Mouse (Mus musculus) spleen, adult 10 weeks (tissue): ENCODE measurements around the gene Krtap13. TPM values are rescaled to one million over a fixed set of nuclear protein-coding genes. Genes with fewer than 3 reads are reported as not detected.

Experiments used
- polyA plus RNA-seq: library from polyadenylated mRNA; stranded (reverse); fragments of 350-450 nt; fragmentation: Illumina TruSeq; extraction: RNeasy Lipid Tissue Mini Kit (QIAGEN cat#74804); gene quantifications from one replicate; pipeline ENCODE4 v1.2.3, GENCODE M21; 2015; ENCODE audit warnings: low replicate concordance; ENCODE audit not compliant: insufficient read depth

Krtap13 gene
- polyA plus RNA-seq: not detected

GRCm38 (mm10) chr16:88751535-88751934, at the start of gene Krtap13:
TSS of gene Krtap13 (minus strand) at chr16:88751635.

GRCm38 (mm10) chr16:88777596-88777995, 26.2 kb upstream of the Krtap13 start, which contains the start of gene Gm5965:
TSS of gene Gm5965 (plus strand) at chr16:88777896.

GRCm38 (mm10) chr16:88774106-88774505, 22.7 kb upstream of the Krtap13 start, which contains the start of gene 2310057N15Rik:
TSS of gene 2310057N15Rik (minus strand) at chr16:88774206.

GRCm38 (mm10) chr16:88758547-88758946, 7.1 kb upstream of the Krtap13 start, which contains the start of gene 2310034C09Rik:
TSS of gene 2310034C09Rik (plus strand) at chr16:88758847.

GRCm38 (mm10) chr16:88728812-88729275, 22.6 kb downstream of the Krtap13 start, which contains the start of gene Krtap13-1:
TSS of gene Krtap13-1 (plus strand) at chr16:88728862.

GRCm38 (mm10) chr16:88707496-88708012, 43.9 kb downstream of the Krtap13 start, which contains the start of gene 2310061N02Rik:
TSS of gene 2310061N02Rik (minus strand) at chr16:88707962.

Other genes with a start within 250 kb of the Krtap13 start
- gene Cldn17, start 244.7 kb downstream of the Krtap13 start, polyA plus RNA-seq: not detected
- not detected for gene Cldn8, start 188.5 kb downstream of the Krtap13 start, polyA plus RNA-seq
- not detected for gene Krtap24-1, start 139.4 kb downstream of the Krtap13 start, polyA plus RNA-seq
- not detected for gene 2310079G19Rik, start 124.0 kb downstream of the Krtap13 start, polyA plus RNA-seq
- gene Krtap26-1, start 103.8 kb downstream of the Krtap13 start, polyA plus RNA-seq: not detected
- not detected for gene Krtap27-1, start 80.0 kb downstream of the Krtap13 start, polyA plus RNA-seq
- gene 2310061N02Rik, start 43.7 kb downstream of the Krtap13 start, polyA plus RNA-seq: not detected
- not detected for gene Krtap13-1, start 22.8 kb downstream of the Krtap13 start, polyA plus RNA-seq
- gene 2310034C09Rik, start 7.2 kb upstream of the Krtap13 start, polyA plus RNA-seq: not detected
- gene 2310057N15Rik, start 22.6 kb upstream of the Krtap13 start, polyA plus RNA-seq: not detected
- not detected for gene Gm5965, start 26.3 kb upstream of the Krtap13 start, polyA plus RNA-seq
- gene Gm20741, start 60.6 kb upstream of the Krtap13 start, polyA plus RNA-seq: not detected
- gene Krtap15, start 68.6 kb upstream of the Krtap13 start, polyA plus RNA-seq: not detected
- not detected for gene Krtap14, start 74.5 kb upstream of the Krtap13 start, polyA plus RNA-seq
- not detected for gene Krtap19-1, start 117.8 kb upstream of the Krtap13 start, polyA plus RNA-seq
- not detected for gene Krtap19-2, start 122.6 kb upstream of the Krtap13 start, polyA plus RNA-seq
- gene Krtap19-3, start 126.4 kb upstream of the Krtap13 start, polyA plus RNA-seq: not detected
- gene Krtap19-4, start 133.5 kb upstream of the Krtap13 start, polyA plus RNA-seq: not detected
- not detected for gene Krtap19-5, start 144.8 kb upstream of the Krtap13 start, polyA plus RNA-seq
- not detected for gene Krtap19-9b, start 180.6 kb upstream of the Krtap13 start, polyA plus RNA-seq
- not detected for gene Krtap16-3, start 211.2 kb upstream of the Krtap13 start, polyA plus RNA-seq